7 mouse cellular contexts compared by ENCODE assay signal in genomic region chr8:71676020-71676741, GRCm38 (mm10). TPM values are rescaled to one million over a fixed set of nuclear protein-coding genes. Genes with fewer than 3 reads are reported as not detected.
A peak's percentile ranks its signal among the peaks of the same experiment; 100 is the strongest.
DNase-seq lines count a peak whose midpoint lies in the region; ATAC-seq and TF ChIP-seq lines count a peak whose summit lies in the region.

Gene Jak3, plus strand, starts transcription at chr8:71676296.

- peak within 1 kb of the TSS; percentile 88 for H3K4me2 ChIP-seq in heart, embryonic 12.5 days
- peak within 1 kb of the TSS; percentile 94 for H3K4me2 ChIP-seq in kidney, embryonic 15.5 days
- peak within 1 kb of the TSS; percentile 78 for H3K4me2 ChIP-seq in lung, postnatal 0 days (replicated peaks; ENCODE audit: low read depth, low read length)

- 3% methylated on average over 40 of the region's 40 CpGs for WGBS in heart, embryonic 12.5 days
- 3% methylated on average over 40 of the region's 40 CpGs for WGBS in kidney, embryonic 15.5 days
- WGBS in lung, postnatal 0 days = 5% methylated on average over 33 of the region's 40 CpGs

- 0 out of 2 replicates have a peak, but pooled peaks have one; percentile 30 for TF ChIP-seq EP300 in ES-Bruce4 (IDR thresholded peaks at IDR 0.05; ENCODE audit: insufficient read depth, low read depth, low read length)
- peak; percentile 8; the same call in 1 of the 2 replicates for TF ChIP-seq EP300 in lung, postnatal 0 days (IDR thresholded peaks at IDR 0.05)

- H3K27ac ChIP-seq in ES-Bruce4 (ENCODE audit: insufficient read depth, low read length) = peak within 1 kb of the TSS; percentile 79
- H3K27ac ChIP-seq in cortical plate, adult 2 months (ENCODE audit: insufficient read depth, low read length) = peak within 1 kb of the TSS; percentile 60; the same call in 1 of the 2 replicates
- peak within 1 kb of the TSS; percentile 70 for H3K27ac ChIP-seq in heart, embryonic 12.5 days (ENCODE audit: poor library complexity, severe bottlenecking)
- H3K27ac ChIP-seq in kidney, embryonic 15.5 days = peak within 1 kb of the TSS; percentile 62
- peak within 1 kb of the TSS; percentile 65 for H3K27ac ChIP-seq in lung, postnatal 0 days (ENCODE audit: low read length)

- H3K4me3 ChIP-seq in ES-Bruce4 (ENCODE audit: low read depth, low read length) = peak within 1 kb of the TSS; percentile 88
- H3K4me3 ChIP-seq in cortical plate, adult 2 months (ENCODE audit: insufficient read depth, low read length) = peak within 1 kb of the TSS; percentile 67
- H3K4me3 ChIP-seq in heart, embryonic 12.5 days = peak within 1 kb of the TSS; percentile 89
- H3K4me3 ChIP-seq in kidney, embryonic 15.5 days (replicated peaks) = peak within 1 kb of the TSS; percentile 70
- H3K4me3 ChIP-seq in lung, postnatal 0 days (ENCODE audit: low read depth, low read length) = peak within 1 kb of the TSS; percentile 58

- no peaks in the 10 kb centered on the region for H3K9me3 ChIP-seq in ES-Bruce4 (replicated peaks; ENCODE audit: control insufficient read depth, insufficient read depth, low read length, poor library complexity, severe bottlenecking)
- no peaks in the 10 kb centered on the region for H3K9me3 ChIP-seq in heart, embryonic 12.5 days (replicated peaks)
- H3K9me3 ChIP-seq in kidney, embryonic 15.5 days (replicated peaks) = no peaks in the 10 kb centered on the region
- H3K9me3 ChIP-seq in lung, postnatal 0 days (ENCODE audit: low read length) = no peaks in the 10 kb centered on the region

- H3K27me3 ChIP-seq in ES-Bruce4 (ENCODE audit: control insufficient read depth, insufficient read depth, low read length, poor library complexity, severe bottlenecking) = no peaks in the 10 kb centered on the region
- H3K27me3 ChIP-seq in heart, embryonic 12.5 days (replicated peaks) = peaks cover 39% of the 10 kb centered on the region
- peaks cover 68% of the 10 kb centered on the region for H3K27me3 ChIP-seq in kidney, embryonic 15.5 days
- H3K27me3 ChIP-seq in lung, postnatal 0 days (replicated peaks; ENCODE audit: insufficient read depth, low read length) = no peaks in the 10 kb centered on the region; the same call in 1 of the 2 replicates

- H3K36me3 ChIP-seq in ES-Bruce4 (ENCODE audit: control insufficient read depth, insufficient read depth, low read length, poor library complexity, severe bottlenecking) = no peaks in the 10 kb centered on the region
- H3K36me3 ChIP-seq in heart, embryonic 12.5 days = no peaks in the 10 kb centered on the region
- H3K36me3 ChIP-seq in kidney, embryonic 15.5 days = no peaks in the 10 kb centered on the region
- H3K36me3 ChIP-seq in lung, postnatal 0 days (ENCODE audit: insufficient read depth, low read length) = no peaks in the 10 kb centered on the region

- H3K9ac ChIP-seq in ES-Bruce4 (ENCODE audit: low read depth, poor library complexity, severe bottlenecking) = peak within 1 kb of the TSS; percentile 81
- H3K9ac ChIP-seq in heart, embryonic 12.5 days = peak within 1 kb of the TSS; percentile 94
- H3K9ac ChIP-seq in kidney, embryonic 15.5 days = peak within 1 kb of the TSS; percentile 62
- peak within 1 kb of the TSS; percentile 51 for H3K9ac ChIP-seq in lung, postnatal 0 days (replicated peaks; ENCODE audit: low read depth)

- TF ChIP-seq CTCF in ES-Bruce4 (IDR thresholded peaks at IDR 0.05; ENCODE audit: low read depth, low read length) = no peak
- no peak for TF ChIP-seq CTCF in cortical plate, adult 2 months (IDR thresholded peaks at IDR 0.05; ENCODE audit: extremely low read depth, insufficient read depth, low read length)
- no peak for TF ChIP-seq CTCF in lung, postnatal 0 days (IDR thresholded peaks at IDR 0.05)

- TF ChIP-seq POLR2A in ES-Bruce4 (IDR thresholded peaks at IDR 0.05; ENCODE audit: insufficient read depth, low read length) = no peak
- TF ChIP-seq POLR2A in cortical plate, adult 2 months (IDR thresholded peaks at IDR 0.05; ENCODE audit: extremely low read depth, insufficient read depth, low read length) = peak; percentile 39; the same call in 1 of the 2 replicates

- H3K4me1 ChIP-seq in ES-Bruce4 (ENCODE audit: control insufficient read depth, insufficient read depth, low read length) = peaks cover 11% of the 10 kb centered on the region
- H3K4me1 ChIP-seq in cortical plate, adult 2 months (ENCODE audit: control insufficient read depth, insufficient read depth, low read length) = peaks cover 4% of the 10 kb centered on the region; the same call in 1 of the 2 replicates
- H3K4me1 ChIP-seq in heart, embryonic 12.5 days (replicated peaks) = peaks cover 30% of the 10 kb centered on the region
- H3K4me1 ChIP-seq in kidney, embryonic 15.5 days = peaks cover 46% of the 10 kb centered on the region
- peaks cover 11% of the 10 kb centered on the region for H3K4me1 ChIP-seq in lung, postnatal 0 days (ENCODE audit: insufficient read depth, low read depth, low read length)

- peak; percentile 81 for DNase-seq in adipocyte (ENCODE audit: low spot score)
- peak; percentile 76 for DNase-seq in lung, postnatal 0 days (ENCODE audit: low spot score)
- peak; percentile 74 for DNase-seq in right cerebral cortex, postnatal 4 days

- peak; percentile 64 for ATAC-seq in heart, embryonic 12.5 days (ENCODE audit: insufficient number of reproducible peaks, low FRiP score)
- peak; percentile 34; the same call in 1 of the 2 replicates for ATAC-seq in kidney, embryonic 15.5 days (replicated peaks; ENCODE audit: low FRiP score)
- peak; percentile 62 for ATAC-seq in lung, postnatal 0 days

RNA-seq across cellular contexts. Expression of gene Jak3, which starts in this region (rescaled TPM):
- 8.0 and 9.7 TPM in 2 replicates for polyA plus RNA-seq in ES-Bruce4 (2011; ENCODE audit: insufficient read depth, insufficient read length, low read depth, missing spikeins)
- 6.0 and 6.1 TPM in 2 replicates for polyA plus RNA-seq in cortical plate, adult 2 months (2012; rRNA removed)
- polyA plus RNA-seq in heart, embryonic 12.5 days (2016; fragmentation: Nextera tagmentation; extraction: Ambion mirVana) = 10.6 and 11.8 TPM in 2 replicates
- polyA plus RNA-seq in kidney, embryonic 15.5 days (2015; fragmentation: Nextera tagmentation; extraction: Ambion mirVana) = 6.3 and 7.2 TPM in 2 replicates
- 7.7 and 10.0 TPM in 2 replicates for polyA plus RNA-seq in lung, postnatal 0 days (2015; fragmentation: Nextera tagmentation; extraction: Ambion mirVana)

Comparison
In these comparisons a context has a peak if more than half of its experiments do, and no peak if none do; other contexts are left out.
1. Peak in every context shown above with its lines: DNase-seq, ATAC-seq, H3K4me3 ChIP-seq and H3K27ac ChIP-seq.